Comparison of ENCODE assay signal across 8 mouse cellular contexts in genomic region chr3:135691191-135692131, GRCm38 (mm10). TPM values are rescaled to one million over a fixed set of nuclear protein-coding genes. Genes with fewer than 3 reads are reported as not detected.
DNase-seq lines count a peak whose midpoint lies in the region; ATAC-seq lines count a peak whose summit lies in the region.

Nfkb1 (minus strand) TSS chr3:135691547.

- peak within 1 kb of the TSS; percentile 93 for H3K27ac ChIP-seq in intestine, embryonic 14.5 days (ENCODE audit: low read depth)
- peak within 1 kb of the TSS; percentile 98 for H3K27ac ChIP-seq in midbrain, embryonic 10.5 days (replicated peaks)

- H3K36me3 ChIP-seq in intestine, embryonic 14.5 days (ENCODE audit: control insufficient read depth, insufficient read depth, low read length) = no peaks in the 10 kb centered on the region
- H3K36me3 ChIP-seq in midbrain, embryonic 10.5 days = peaks cover 14% of the 10 kb centered on the region

- peak; percentile 80 for ATAC-seq in intestine, embryonic 14.5 days (replicated peaks; ENCODE audit: low FRiP score, low TSS enrichment, low read depth)

- no peaks in the 10 kb centered on the region for H3K27me3 ChIP-seq in intestine, embryonic 14.5 days (replicated peaks; ENCODE audit: control insufficient read depth, insufficient read depth, low read length)
- peaks cover 8% of the 10 kb centered on the region for H3K27me3 ChIP-seq in midbrain, embryonic 10.5 days (ENCODE audit: low read depth, poor library complexity, severe bottlenecking)

- peak; percentile 78 to 90 for DNase-seq in adrenal gland, adult (ENCODE audit: inconsistent age in 2 of 2, low spot score in 1 of 2)
- peak; percentile 75 for DNase-seq in embryo, embryonic 11 days
- peak; percentile 48 to 67 for DNase-seq in gastrocnemius, postnatal 4 days (ENCODE audit: low spot score in 2 of 2)
- DNase-seq in intestine, embryonic 14.5 days (ENCODE audit: low spot score) = peak; percentile 84
- peak; percentile 57 for DNase-seq in left cerebral cortex, postnatal 4 days
- DNase-seq in midbrain, embryonic 10.5 days (ENCODE audit: low spot score) = peak; percentile 73
- DNase-seq in right cerebral cortex, postnatal 36 days (ENCODE audit: low spot score in 2 of 2) = peak; percentile 18 to 42
- DNase-seq in c-Kit-positive CD71-positive TER-119-positive erythroid progenitor cells, embryonic 14.5 days (ENCODE audit: low spot score) = no peak

- H3K4me1 ChIP-seq in intestine, embryonic 14.5 days (replicated peaks; ENCODE audit: control insufficient read depth, insufficient read depth, low read length) = peaks cover 18% of the 10 kb centered on the region
- peaks cover 42% of the 10 kb centered on the region for H3K4me1 ChIP-seq in midbrain, embryonic 10.5 days

- peak within 1 kb of the TSS; percentile 84 for H3K4me3 ChIP-seq in intestine, embryonic 14.5 days (ENCODE audit: low read depth, low read length)
- peak within 1 kb of the TSS; percentile 88 for H3K4me3 ChIP-seq in midbrain, embryonic 10.5 days

- H3K4me2 ChIP-seq in intestine, embryonic 14.5 days (ENCODE audit: low read length) = peak within 1 kb of the TSS; percentile 84

- intact Hi-C loops in left cerebral cortex, postnatal 4 days (cut with DNase I) = loop anchor here (10.0 kb wide), 1 partner anchor 257 kb away; the partner anchor contains the start of gene Ube2d3

- H3K9ac ChIP-seq in intestine, embryonic 14.5 days (ENCODE audit: low read length) = peak within 1 kb of the TSS; percentile 98

- no peaks in the 10 kb centered on the region for H3K9me3 ChIP-seq in intestine, embryonic 14.5 days (ENCODE audit: control insufficient read depth, low read length)
- peaks cover 12% of the 10 kb centered on the region for H3K9me3 ChIP-seq in midbrain, embryonic 10.5 days (replicated peaks)

- WGBS in intestine, embryonic 14.5 days = under 1% methylated on average over 62 of the region's 102 CpGs
- WGBS in midbrain, embryonic 10.5 days = 4% methylated on average over 100 of the region's 102 CpGs

RNA-seq across cellular contexts. Expression of gene Nfkb1, which starts in this region (rescaled TPM):
- 10 to 100 TPM; 36.1 to 37.0 TPM for total RNA-seq in gastrocnemius, postnatal 4 days (2021)
- 29.1 and 30.6 TPM in 2 replicates for polyA plus RNA-seq in intestine, embryonic 14.5 days (2014; fragmentation: Nextera tagmentation; extraction: Ambion mirVana)
- total RNA-seq in left cerebral cortex, postnatal 4 days (2021) = 10 to 100 TPM; 19.3 to 20.5 TPM
- 9.0 and 10.6 TPM in 2 replicates for polyA plus RNA-seq in midbrain, embryonic 10.5 days (2016; fragmentation: Nextera tagmentation; extraction: Ambion mirVana)
